Mouse (Mus musculus): Measurements from ENCODE around the gene Enkur.

DNA sequence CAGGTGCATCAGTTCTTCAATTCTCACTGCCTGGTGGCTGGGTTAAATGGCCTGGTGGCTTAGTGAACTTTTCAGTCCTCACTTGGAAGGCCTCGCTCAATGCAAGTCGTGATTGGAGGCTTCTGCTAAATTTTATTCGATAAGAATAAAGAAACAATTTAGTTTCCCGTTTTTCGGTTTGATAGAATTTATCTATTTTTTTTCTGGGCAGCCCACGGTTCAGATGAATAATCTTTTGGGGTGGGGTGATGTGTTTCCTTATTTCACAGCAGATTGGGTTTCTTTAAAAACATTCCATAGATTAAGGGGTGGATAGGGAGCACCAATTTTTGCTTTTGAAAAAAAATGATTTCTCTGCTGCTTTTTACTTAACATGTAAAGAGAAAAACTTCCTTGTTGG lies 1.1 kb upstream of the Enkur start:
- TF ChIP-seq POLR2A (IDR thresholded peaks at IDR 0.05; ENCODE audit: control insufficient read depth, low read depth, low read length) (no peak), CTCF (IDR thresholded peaks at IDR 0.05; ENCODE audit: control insufficient read depth, insufficient read depth, insufficient replicate concordance, low read depth, low read length) (no peak)

Data from testis, adult 2 months (tissue).